Mouse (Mus musculus) urinary bladder, adult 2 months (tissue): ENCODE data around the gene Mocs1. TPM values are rescaled to one million over a fixed set of nuclear protein-coding genes. Genes with fewer than 3 reads are reported as not detected.

ENCODE experiments used
- DNase-seq: peaks from one replicate; pipeline ENCODE4 v3.0.0; 2022; ENCODE audit warnings: low spot score
- polyA plus RNA-seq: library from polyadenylated mRNA; depleted of rRNA; stranded (reverse); fragments of >200 nt; gene quantifications from 2 replicates; pipeline ENCODE4 v1.2.3, GENCODE M21; 2012; rRNA removed

Gene Mocs1
- polyA plus RNA-seq: 33.1 and 40.0 TPM in 2 replicates

DNA sequence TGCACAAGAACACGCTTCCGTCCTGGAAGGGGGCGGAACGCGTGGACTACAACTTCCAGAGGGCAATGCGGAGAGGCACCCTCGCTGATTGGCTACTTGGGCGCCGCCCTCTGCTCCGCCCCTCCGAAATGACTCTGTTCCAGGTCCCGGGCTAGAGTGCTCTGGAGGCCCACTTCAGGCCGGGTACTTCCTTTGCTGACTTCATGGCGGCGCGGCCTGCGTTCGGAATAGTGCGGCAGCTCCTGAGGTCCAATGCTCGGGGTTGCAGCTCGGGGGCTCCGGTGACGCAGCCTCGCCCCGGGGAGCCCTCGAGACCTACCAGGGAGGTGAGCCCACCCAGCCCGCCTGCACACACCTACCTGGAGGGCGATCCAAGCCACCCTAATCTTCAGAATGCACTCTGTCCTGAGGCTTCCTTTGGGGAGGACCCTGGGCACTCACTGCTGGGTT lies at the start of gene Mocs1:
Gene Mocs1, plus strand, starts transcription at position 124 of the 450 bp plus-strand sequence.
- DNase-seq: peak; percentile 82

DNA sequence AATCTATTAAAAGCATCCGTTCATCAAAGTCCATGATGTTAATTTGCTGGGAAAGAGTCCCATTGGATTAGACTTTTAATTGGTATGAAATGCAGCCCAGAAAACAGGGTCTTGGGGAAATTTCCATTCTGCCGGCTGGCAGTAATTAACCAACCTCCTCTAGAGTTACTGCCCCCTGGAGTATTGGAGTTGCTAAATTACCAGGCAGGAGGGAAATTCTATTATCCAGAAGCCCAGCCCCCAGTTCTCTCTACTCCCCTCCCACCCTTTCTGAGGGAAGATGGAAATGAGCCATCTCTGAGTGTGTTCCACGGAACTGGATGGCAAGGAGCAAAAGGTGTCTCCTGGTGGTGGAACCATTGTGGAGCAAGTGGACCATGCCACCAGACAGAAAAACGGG lies 48.5 kb upstream of the Mocs1 start:
- DNase-seq: no peak

DNA sequence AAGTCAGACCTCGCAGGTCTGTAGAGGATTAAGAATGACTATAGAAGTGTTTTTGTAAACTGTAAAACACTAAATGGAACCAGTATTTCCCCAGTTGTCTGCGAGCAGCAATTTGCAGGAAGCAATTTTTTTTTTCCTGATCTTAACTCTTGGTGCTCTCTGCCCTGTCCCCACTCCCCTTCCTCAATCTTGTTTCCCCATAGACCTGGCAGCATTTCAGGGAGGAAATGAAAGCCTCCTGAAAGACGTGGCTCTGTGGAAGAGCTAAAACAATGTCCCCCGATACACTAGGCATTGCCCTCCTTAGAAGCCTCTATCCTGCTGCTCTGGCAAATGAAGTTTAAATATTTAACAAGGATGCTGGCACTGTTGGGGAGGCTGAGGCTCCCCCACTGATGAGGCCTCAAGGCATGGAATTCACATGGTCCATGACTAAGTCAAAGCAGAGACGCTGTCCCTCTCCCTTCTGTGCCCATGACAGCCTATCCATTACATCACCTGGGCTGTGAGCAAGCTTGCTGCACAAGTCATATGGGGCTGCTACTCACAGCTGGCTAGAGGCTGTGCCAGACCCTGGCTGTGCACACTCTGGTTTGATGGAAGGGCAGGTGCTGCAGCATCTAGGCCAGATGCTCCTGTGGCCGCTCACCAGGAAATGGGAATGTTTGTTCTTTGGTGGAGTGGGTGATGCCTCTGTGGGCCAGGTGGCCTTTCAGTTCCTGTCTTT lies 43.8 kb upstream of the Mocs1 start:
- DNase-seq: no peak

DNA sequence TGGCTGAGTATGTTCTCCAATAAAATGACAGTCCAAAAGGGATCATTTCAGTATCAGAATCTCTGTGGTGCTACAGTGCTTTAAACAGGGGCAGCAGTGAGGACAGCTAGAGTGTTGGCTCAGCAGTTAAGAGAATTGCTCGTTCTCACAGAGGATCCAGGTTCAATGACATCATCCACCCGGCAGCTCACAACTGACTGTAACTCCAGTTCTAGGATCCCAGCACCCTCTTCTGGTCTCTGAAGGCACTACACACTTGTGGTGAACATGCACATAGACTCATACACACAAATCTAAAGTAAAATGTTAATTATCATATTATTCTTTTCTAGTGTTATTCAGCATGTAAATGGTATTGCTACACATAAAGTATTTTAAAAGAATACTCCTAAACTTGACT lies 40.4 kb upstream of the Mocs1 start:
- no peak for DNase-seq

DNA sequence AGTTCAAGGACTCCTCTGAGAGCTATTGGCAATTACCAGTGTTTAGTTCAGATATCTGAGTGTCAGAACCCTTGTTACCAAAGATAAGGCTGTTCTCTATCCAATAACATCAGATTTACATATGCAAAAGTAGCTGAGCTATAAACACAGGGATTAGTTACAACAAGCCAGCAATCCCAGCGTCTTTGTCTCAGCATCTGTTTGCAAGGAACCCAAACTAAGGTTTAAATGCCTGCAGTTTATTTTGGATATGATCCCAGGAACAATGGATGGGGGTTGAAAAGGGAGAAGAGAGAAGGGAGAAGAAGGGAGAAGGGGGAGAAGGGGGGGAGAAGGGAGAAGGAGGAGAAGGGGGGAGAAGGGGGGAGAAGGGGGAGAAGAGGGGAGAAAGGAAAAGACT lies 35.4 kb upstream of the Mocs1 start:
- DNase-seq: no peak

DNA sequence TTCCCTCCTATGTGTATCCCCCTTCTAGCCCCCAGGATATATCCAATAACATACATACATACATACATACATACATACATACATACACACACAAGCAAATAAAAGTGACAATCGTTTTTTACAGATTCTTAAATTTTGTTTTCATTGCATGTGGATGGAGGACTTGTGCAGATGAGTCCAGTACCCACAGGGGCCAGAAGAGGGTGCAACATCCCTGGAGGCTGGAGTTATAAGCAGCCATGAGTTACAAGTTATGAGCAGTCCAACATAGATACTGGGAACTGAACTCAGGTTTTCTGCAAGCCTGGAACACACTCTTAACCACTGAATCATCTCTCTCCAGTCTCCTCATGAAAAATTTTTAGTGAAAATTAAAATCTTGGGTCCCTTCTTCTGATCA lies 33.3 kb upstream of the Mocs1 start:
- no peak for DNase-seq

DNA sequence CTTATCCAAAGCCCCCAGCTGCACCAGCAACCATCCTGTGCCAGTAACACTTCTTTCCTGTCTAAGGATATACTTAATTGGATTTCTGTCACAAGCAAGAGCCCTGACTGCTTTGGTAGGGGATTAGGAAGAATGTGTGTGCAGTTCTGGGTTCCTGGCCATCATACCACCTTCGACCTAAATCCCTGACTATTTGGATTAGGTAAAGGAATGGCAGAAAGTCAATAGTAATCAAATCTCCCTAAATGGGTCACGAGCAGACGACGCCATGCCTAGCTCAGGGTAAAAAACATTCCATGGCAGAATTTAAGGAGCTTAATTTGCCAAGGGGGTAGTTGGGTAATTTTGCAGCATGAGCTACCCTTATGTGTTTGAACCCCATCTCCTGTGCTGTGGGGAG lies 28.6 kb upstream of the Mocs1 start:
- no peak for DNase-seq

DNA sequence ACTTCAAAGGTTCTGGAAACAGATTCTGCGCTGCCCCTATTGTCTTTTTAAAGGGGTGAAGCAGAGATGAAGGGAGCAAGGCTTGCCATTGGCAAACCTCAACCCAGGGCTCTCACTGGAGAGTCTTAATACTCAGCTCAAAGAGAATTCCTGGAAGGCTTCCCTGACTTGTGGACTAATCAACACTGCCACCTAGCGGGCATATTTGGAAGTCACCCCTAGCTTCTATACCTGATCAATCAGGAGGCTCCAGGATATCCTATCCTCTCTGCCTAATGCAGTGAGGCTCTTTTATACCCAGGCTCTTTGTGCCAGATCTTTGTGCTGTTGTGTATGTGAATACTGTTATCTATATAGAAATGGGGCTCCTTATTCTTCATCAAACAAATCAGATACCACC lies 28.0 kb upstream of the Mocs1 start:
- DNase-seq: peak; percentile 41

DNA sequence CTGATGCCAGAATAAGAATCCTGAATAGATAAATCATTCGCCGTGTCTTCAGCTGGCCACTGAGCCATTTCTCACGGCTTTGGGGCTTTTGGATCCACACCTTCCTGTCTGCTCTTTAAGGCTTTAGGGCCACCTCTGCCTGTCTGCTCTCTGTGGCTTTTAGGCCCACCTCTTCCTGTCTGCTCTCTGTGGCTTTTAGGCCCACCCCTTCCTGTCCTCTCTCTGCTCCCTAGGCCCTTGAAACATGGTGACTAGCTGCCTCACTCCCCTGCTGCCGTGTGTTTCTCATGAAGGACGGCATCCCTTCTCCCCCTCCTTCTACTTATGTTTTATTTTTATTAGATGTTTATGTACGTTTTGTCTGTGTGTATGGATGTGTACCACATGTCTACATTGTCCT lies 25.0 kb upstream of the Mocs1 start:
- DNase-seq: no peak

DNA sequence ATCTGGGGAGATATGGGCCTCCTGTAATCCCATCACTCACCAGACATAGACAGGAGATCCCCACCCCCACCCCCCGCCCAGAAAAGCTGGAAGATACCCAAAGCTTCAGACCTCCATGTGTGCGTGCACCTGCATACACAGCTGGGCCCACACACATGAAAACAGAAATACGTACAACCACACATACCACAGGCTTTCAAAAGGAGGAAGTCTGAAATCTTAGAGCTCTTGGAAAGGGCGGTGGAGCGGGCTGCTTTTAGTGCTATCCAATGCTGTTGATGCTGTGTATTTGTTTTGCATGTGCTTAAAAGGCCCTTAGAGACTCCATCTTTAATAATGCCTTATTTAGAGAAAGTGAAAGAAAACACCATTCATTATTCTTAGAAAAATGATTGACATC lies 22.2 kb upstream of the Mocs1 start:
- DNase-seq: no peak

DNA sequence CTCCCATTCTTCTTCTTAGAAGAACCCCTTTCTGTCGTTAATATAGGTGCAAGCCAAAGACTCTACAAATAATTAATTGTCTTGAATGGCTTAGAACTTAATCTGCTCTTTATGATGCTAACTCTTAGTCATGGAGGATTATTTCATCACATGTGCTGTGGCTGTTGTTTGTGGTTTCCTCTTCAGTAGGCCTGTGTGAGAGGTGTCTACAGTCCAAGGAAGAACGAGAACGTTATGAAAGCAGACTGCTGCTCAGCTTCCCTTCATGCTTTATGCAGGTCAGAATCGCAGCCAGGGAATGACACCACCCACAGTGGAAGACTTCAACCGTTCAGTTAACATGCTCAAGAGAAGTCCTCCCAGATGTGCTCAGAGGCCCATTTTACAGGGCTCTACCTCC lies 15.2 kb upstream of the Mocs1 start:
- no peak for DNase-seq

DNA sequence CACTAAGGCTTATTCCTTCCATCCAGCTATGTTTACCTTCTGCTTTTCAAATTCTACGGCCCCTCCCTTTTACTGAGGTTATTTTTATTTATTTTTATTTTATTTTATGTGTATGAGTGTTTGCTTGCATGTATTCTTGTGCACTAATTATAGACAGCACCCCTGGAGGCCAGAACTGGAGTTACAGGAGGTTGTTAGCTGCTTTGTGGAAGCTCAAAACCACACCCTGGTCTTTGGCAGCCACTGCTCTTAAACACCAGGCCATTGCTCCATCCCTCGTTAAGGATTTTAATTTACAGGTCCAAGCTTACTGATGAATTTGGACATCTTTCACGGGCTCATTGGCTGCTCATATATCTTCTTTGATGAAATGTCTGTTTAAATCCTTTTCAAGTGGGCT lies 14.6 kb upstream of the Mocs1 start:
- DNase-seq: no peak

DNA sequence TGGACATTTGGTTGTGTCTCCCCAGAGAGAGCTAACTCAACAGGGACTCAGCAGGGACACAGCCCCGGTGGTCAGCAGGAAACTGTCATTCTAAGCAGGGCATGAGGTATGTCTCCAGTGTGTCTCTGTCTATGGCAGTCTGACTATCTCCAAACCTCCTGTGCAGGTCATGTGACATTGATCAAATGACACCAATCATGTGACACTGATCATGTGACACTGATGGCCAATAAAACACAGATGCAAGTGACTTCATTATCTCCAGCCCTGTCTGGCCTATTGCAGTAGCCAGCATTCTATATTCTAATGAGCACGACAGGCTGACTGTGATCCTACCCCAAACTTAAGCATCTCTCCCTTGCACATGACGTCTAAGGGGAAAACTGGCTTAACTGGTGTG lies 11.9 kb upstream of the Mocs1 start:
- DNase-seq: no peak

DNA sequence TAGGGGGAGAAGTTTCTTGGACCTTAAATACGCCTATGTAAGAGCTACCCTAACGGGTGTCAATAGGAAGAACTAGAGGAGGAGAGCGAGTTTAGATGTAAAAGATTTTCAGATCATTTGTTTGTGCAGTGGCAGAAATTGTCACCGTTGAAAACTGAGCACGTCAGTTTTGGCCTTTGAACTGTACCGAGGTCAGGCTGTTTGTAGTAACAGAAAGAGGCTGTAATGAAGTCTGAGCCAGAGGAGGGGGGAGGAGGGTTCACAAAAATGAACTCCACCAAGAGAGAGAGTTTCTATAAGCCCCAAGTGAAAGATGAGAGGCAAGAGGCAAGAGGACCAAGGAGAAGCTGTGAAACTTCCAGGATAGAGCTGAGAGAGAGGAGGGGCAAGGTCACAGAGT lies 8.3 kb upstream of the Mocs1 start:
- DNase-seq: no peak

DNA sequence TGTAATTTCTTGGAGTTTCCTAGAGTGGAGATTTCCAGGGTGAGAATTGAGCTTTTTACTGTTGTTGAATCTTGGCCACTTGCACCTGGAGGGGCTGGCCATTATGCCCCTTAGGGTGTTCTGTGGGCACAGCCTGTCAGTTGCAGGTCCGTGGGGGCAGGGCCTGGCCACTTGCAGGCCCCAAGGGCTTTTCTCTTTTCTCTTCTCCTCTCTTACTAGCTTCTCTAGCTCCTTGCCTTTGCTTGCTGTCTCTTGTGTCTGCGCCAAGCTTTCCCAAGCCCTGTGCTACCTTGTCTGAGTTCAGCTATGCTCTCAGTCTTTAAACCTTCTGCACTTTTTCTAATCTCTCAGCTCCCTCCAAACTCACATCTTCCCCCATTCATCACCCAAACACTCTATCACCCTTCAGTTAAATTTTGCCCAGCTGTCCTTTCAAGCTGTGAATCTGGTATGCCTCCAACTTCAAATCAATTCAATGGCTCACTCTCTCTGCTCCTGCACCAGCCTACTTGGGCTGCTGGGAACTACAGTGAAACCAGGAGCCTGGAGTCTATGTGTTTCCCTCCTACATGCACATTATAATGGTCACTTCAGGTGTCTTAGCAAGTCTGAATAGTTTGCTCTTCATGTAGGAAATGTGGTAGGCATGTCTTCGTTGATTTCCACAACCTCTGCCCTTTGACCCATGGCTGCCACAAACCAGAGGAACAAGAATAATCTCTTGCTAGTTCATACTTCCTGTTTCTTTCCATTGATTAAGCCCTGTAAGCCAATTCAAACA lies 5.7 kb upstream of the Mocs1 start:
- no peak for DNase-seq

DNA sequence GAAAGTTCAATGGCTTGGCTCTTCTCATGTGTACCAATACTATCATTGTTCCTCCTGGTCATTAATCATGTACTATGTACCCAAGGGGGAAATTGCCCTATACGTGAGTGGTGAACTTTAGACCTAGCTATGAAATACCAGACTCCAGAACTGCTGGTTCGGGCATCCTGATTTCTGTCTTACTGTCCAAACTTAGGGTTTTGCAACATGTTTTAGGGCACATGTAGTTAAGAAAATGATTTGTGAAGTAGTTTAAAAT lies 5.2 kb upstream of the Mocs1 start:
- no peak for DNase-seq

DNA sequence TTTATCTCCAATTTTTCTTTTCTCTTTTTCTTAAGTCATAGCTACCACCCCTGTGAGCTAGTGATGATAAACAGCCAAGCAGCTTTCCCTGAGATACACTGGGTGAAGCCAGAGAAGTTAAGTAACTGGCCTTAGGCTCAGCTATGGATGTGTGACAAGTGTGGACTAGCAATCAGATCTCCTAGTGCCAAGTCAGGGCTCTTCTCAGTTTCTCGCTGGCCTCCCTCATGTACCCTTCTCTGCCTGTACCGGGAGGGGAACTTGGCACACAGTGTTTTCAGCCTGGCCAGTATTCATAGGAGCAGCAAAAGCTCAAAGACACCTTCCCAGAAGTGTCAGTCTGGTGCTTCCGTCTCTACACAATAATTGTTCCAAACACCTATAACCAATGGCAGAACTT lies 4.3 kb upstream of the Mocs1 start:
- no peak for DNase-seq

DNA sequence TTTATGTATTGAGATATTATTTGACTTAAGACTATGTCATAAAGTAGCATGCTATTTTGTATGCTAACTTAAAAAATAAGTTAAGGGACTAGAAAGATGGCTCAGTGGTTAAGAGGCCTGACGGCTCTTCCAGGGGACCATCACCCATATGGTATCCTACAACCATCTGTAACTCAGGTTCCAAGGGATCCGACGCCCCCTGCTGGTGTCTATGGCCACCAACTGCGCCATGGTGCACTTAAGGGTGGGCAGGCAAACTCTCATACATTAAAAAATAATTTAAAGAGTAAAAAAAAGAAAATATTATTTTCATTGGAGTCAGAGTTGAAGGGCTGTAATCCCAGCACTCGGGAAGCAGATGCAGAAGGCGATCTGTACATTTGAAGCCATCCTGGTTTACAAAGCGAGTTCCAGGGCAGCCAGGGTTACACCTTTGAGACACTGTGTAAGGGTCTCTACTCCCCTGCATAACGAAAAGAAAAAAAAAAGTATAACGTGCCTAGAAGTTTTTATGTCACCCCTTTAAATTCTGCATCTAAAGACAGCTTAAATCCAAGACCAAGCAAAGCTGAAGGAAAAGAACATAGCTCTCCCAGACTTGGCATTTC lies 427 bp upstream of the Mocs1 start:
- DNase-seq: no peak

DNA sequence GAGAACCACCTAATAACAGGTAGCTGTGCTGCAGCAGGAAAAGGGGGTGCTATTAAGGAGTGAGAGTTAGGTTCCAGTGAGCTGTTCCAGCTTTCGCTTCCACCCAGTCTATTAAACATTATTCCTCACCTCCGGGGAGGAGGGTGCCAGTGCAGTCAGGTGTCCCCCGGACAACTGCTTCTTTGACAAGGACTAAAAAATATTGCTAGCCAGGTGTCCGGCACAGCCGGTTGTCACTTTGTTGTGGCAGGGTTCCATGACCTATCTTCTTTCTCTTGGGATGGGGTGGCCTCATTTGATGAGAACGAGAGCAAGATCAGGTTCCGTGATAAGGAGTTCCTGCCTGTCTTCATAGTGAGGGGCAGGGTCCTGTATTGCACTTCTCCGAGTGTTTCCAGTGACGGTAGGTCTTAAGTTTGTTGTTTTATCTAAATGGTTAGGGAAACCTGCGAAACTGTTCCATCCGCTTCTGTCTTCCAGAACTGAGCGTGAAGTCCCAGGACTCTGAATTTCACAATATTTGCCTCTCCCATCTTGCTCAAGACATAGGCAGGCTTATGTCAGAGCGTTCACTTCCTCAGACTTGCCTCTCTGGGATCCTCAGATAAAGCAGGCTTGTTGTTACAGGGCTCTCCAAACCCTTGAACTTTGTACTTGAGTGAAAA lies 721 bp downstream of the Mocs1 start:
- DNase-seq: no peak

DNA sequence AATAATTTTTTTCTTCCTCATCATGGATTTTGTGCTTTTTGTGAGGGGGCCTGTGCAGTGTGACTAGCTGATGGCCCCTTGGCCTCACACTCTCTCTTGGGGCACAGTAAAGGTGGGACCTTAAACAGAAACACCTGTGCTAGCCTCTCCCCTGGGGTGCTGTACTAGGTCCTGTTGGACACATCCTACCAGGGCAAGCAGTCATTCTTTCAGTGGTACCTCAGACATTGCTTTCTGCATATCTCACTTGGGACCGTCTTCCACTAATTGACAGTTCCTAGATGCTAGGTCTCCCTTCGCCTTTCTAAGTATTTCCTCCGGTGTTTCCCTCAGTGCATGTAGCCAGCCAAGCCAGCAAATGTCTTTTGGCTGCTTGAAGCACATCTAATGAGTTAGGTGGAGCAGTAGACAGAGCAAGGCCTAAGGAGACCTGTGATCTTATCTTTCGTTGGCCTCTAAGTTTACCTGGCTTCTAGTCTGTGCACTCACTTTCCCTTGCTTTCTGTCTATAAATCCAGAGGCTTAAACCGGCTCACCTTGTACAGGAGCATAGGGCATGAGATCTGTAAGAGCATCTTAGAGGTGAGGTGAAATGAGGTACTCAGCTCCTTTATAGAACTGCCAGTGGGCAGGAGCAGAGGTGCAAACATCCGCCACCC lies 1.4 kb downstream of the Mocs1 start:
- no peak for DNase-seq

DNA sequence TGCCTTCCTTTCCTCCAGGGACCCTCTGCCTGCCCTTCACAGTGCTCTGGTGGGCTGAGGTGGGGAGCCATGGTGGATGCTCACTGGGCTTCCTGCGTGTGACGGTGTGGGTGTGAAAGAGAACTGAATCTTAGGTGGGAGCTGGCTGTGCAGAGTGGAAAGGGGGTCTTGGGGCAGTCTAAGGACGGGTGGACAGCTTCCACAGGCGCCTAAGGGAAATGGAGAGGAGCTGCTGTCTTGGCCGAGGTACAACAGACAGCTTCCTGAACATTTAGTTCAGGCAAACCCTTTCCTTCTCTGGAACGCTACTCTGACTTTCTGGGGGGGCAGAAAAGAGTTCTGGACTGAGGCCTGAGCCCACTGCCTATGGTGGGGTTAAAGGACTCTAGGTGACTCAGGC lies 2.0 kb downstream of the Mocs1 start:
- no peak for DNase-seq

DNA sequence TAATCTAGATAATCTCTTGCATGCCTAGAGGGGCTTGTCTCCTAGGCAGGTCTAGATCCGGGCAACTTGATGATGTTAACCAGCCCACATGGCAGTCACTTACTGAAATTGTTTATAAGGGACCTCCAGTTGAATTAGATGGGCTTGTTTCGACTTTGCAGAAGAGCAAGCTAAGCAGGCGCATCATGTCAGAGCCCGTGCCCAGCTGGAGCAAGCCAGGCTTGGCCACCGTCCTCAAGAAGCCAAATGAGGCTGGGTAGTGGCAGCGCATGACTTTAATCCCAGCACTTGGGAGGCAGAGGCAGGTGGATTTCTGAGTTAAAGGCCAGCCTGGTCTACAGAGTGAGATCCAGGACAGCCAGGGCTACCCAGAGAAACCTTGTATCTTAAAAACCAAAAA lies 3.0 kb downstream of the Mocs1 start:
- no peak for DNase-seq
